Mouse (Mus musculus) liver, postnatal 0 days (tissue): ENCODE measurements around the gene Emilin1. TPM values are rescaled to one million over a fixed set of nuclear protein-coding genes. Genes with fewer than 3 reads are reported as not detected.

Experiments
- ATAC-seq: fragments of 200-750 bp; cut with Nextera tagmentation; 2 replicates; pipeline ENCODE4 v1.8.0; 2017; ENCODE audit warnings: mild to moderate bottlenecking, moderate library complexity
- DNase-seq: peaks from one replicate; pipeline ENCODE4 v3.0.0-alpha.2; 2016
- H3K27ac ChIP-seq: fragments of 300-500 bp; sonication (generic); 2 replicates; pipeline ENCODE4 v1.5.1; 2014; ENCODE audit warnings: antibody characterized with exemption, moderate library complexity, mild to moderate bottlenecking, low read depth
- H3K27me3 ChIP-seq: fragments of 300-500 bp; sonication (generic); 2 replicates; pipeline ENCODE4 v1.6.1; 2014; ENCODE audit warnings: low read length, control low read depth, mixed read lengths; ENCODE audit not compliant: insufficient read depth
- H3K36me3 ChIP-seq: fragments of 300-500 bp; sonication (generic); replicated peaks from 2 replicates; pipeline ENCODE4 v1.6.1; 2014; ENCODE audit warnings: mild to moderate bottlenecking, control low read depth, low read length, moderate library complexity, mixed read lengths; ENCODE audit not compliant: insufficient read depth
- H3K4me1 ChIP-seq: fragments of 300-500 bp; sonication (generic); 2 replicates; pipeline ENCODE4 v1.6.1; 2014; ENCODE audit warnings: antibody characterized with exemption, mild to moderate bottlenecking, control low read depth; ENCODE audit not compliant: insufficient read depth
- H3K4me2 ChIP-seq: fragments of 300-500 bp; sonication (generic); 2 replicates; pipeline ENCODE4 v1.6.1; 2014; ENCODE audit warnings: low read depth, mild to moderate bottlenecking, low read length, moderate library complexity, mixed read lengths
- H3K4me3 ChIP-seq: fragments of 300-500 bp; sonication (generic); 2 replicates; pipeline ENCODE4 v1.5.1; 2014; ENCODE audit warnings: low read depth, low read length
- H3K9ac ChIP-seq: fragments of 300-500 bp; sonication (generic); replicated peaks from 2 replicates; pipeline ENCODE4 v1.6.1; 2014; ENCODE audit warnings: mild to moderate bottlenecking, moderate library complexity
- H3K9me3 ChIP-seq: fragments of 300-500 bp; sonication (generic); 2 replicates; pipeline ENCODE4 v1.6.1; 2016; ENCODE audit warnings: mild to moderate bottlenecking, control low read depth, low read length, mixed read lengths
- CTCF ChIP-seq: sonication (generic); IDR thresholded peaks from 2 replicates; pipeline ENCODE4 v1.5.1; 2016; ENCODE audit warnings: antibody characterized with exemption, low read depth
- EP300 ChIP-seq: IDR thresholded peaks from 2 replicates; pipeline ENCODE4 v1.6.1; 2016; ENCODE audit warnings: antibody characterized with exemption, low read depth, mild to moderate bottlenecking
- whole genome bisulfite sequencing: fragments of 180-500 bp; shearing (Covaris S2); extraction: QIAGEN DNeasy Blood & Tissue Kit; methylation state at CpG from one replicate; pipeline ENCODE4 v1.1.7; 2014; ENCODE audit not compliant: insufficient replicate concordance; 5-methylcytosine and 5-hydroxymethylcytosine counted together
- polyA plus RNA-seq: library from polyadenylated mRNA; unstranded; fragments of >200 nt; fragmentation: Nextera tagmentation; extraction: Ambion mirVana; gene quantifications from 2 replicates; pipeline ENCODE4 v1.2.1, GENCODE M21; 2015

Gene Emilin1
- polyA plus RNA-seq, 1 experiment from 2014 or later, result 30.9 TPM

DNA sequence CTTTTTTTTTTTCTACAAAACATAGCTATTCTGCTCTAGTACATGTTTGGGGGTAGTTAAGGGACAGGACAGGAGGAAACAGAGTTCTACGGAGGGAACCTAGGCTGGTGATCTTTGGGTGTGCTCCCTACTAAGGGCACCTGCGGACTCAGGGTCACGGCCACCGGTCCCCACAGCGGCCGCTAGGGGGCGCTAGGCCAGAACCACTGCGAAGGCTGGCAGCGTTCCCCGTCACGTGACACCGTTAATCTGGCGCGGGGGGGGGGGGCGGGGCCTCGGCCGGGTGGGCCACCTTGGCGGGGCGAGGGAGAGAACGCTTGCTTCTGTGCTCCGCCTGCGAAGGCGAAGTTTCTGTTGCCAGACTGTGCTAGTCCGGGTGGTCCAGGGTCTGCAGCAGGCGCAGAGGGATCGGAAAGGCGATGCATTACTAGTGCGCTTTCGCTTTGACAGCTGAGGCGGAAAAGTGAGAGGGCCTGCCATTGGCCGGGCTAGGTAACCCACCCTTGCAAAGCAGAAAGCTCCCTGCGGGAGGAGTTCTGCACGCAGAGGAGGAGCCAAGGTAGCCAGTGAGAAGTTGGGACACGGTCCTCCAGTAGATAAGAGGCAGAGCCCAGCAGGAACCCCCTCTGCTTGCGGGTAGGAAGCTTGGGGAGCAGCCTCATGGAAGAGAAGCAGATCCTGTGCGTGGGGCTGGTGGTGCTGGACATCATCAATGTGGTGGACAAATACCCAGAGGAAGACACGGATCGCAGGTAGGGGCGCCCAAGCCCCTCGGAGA, 8.2 kb downstream of the Emilin1 start, which contains the start of gene Khk:
Gene Khk (plus strand): TSS at position 176 of the 778 bp plus-strand sequence.
- Histone ChIP-seq H3K9me3 (no peaks in the 10 kb centered on the region), H3K36me3 (peaks cover 12% of the 10 kb centered on the region), H3K4me3 (peak within 1 kb of the TSS; percentile 69), H3K4me2 (peak within 1 kb of the TSS; percentile 92), H3K9ac (peak within 1 kb of the TSS; percentile 74), H3K4me1 (peaks cover 41% of the 10 kb centered on the region), H3K27me3 (no peaks in the 10 kb centered on the region), H3K27ac (peak within 1 kb of the TSS; percentile 88)
- ATAC-seq, result peak; percentile 92
- TF ChIP-seq EP300 (peak; percentile 47), CTCF (peak; percentile 94)
- WGBS, result under 1% methylated on average over 39 of the region's 40 CpGs
- DNase-seq, result peak; percentile 96

DNA sequence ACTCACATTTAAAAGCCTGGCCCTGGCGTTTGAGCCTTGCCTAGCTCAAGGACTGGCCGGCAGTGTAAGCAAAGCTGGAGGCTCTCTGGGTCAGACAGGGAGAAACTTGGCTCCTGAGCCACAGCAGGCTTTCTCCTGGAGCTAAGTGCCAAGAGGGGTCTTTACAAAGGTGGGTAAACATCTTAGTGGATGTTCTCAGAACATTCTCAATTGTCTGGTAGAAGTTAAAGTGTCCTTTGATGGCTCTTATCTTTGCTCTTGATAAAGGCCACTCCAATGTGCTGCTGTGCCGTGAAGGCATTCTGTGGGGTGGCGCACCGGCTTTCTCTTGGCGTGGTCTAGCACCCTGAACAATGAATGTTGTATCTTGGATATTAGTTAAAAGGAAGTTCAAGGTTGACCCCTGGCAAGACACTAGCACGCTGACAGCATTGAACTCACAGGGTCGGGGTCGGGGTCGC, 9.4 kb downstream of the Emilin1 start:
- TF ChIP-seq CTCF (no peak), EP300 (no peak)
- Histone ChIP-seq H3K4me1 (peaks cover 34% of the 10 kb centered on the region), H3K27ac (peak overlapping the region; percentile 88; the same call in 1 of the 2 replicates), H3K4me2 (peak overlapping the region; percentile 92), H3K36me3 (peaks cover 11% of the 10 kb centered on the region), H3K4me3 (peak overlapping the region; percentile 69), H3K27me3 (no peaks in the 10 kb centered on the region), H3K9me3 (no peaks in the 10 kb centered on the region), H3K9ac (peak overlapping the region; percentile 74)
- ATAC-seq, result no peak
- WGBS, result 42% methylated on average over 10 of the region's 10 CpGs
- no peak for DNase-seq

DNA sequence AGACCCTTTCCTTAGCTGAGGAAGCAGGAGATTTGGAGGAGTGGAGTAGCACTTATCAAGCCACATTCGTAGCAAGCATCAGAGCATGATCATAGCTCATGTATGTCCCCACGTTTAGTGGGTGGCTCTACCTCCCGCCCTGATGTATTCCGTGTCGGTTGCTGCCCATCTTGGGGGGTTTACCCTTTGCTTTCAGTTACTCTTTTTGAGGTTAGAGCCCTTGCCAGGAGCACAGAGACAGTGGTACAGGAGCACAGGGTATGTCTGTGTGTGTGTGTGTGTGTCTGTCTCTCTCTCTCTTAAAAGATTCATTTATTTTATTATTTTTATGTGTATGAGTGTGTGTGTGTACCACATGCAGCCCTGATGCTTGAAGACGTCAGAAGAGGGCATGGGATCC, 9.9 kb downstream of the Emilin1 start:
- no peak for TF ChIP-seq CTCF
- no peak for TF ChIP-seq EP300
- ATAC-seq (no peak), DNase-seq (no peak)
- Histone ChIP-seq H3K4me2 (peak overlapping the region; percentile 92), H3K4me3 (peak overlapping the region; percentile 69), H3K9ac (peak overlapping the region; percentile 74), H3K4me1 (peaks cover 34% of the 10 kb centered on the region), H3K36me3 (peaks cover 8% of the 10 kb centered on the region), H3K27ac (no peak overlapping the region), H3K27me3 (no peaks in the 10 kb centered on the region), H3K9me3 (no peaks in the 10 kb centered on the region)
- 63% methylated on average over 6 of the region's 6 CpGs for WGBS

DNA sequence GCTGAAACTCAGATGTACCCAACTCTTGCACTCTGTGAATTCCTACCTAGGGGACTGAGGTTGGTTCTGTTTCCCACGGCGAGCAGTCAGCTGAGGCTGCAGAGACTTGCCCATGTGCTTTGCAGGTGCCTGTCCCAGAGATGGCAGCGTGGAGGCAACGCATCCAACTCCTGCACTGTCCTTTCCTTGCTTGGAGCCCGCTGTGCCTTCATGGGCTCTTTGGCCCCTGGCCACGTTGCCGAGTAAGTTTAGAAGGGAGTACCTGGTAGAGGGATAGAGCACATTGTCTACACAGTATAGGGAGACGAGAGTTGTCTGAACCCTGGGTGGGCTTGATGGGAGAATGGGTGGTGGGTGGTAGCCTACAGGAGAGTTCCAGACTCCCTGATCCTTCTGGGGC, 11.4 kb downstream of the Emilin1 start:
- Histone ChIP-seq H3K9me3 (no peaks in the 10 kb centered on the region), H3K27ac (no peak overlapping the region), H3K4me1 (peaks cover 34% of the 10 kb centered on the region), H3K4me3 (no peak overlapping the region), H3K27me3 (no peaks in the 10 kb centered on the region), H3K4me2 (no peak overlapping the region), H3K9ac (no peak overlapping the region), H3K36me3 (peaks cover 8% of the 10 kb centered on the region)
- DNase-seq (no peak), ATAC-seq (no peak)
- TF ChIP-seq EP300, result no peak
- no peak for TF ChIP-seq CTCF
- 82% methylated on average over 8 of the region's 8 CpGs for WGBS

DNA sequence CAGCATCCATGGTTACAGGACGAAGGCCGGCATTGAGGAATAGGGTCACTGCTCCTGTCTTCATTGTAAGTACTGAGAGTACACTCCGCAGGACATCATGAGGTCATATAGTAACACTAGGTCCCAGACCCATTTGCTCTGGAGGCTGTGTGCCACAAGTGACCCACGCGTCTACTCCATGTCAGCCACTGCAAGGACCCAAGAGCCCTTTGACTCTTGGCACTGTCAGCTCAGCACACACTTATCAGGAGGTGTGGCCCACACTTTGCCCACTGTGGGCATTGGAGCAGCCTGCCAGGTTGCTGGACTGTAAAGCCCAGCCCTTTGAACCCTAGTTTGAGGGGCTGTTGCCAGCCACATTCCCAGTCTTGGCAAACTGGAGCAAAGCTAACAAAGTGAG, 12.0 kb downstream of the Emilin1 start:
- Histone ChIP-seq H3K4me2 (no peak overlapping the region), H3K4me1 (peaks cover 29% of the 10 kb centered on the region), H3K4me3 (no peak overlapping the region), H3K36me3 (peaks cover 4% of the 10 kb centered on the region), H3K27me3 (no peaks in the 10 kb centered on the region), H3K27ac (no peak overlapping the region), H3K9me3 (no peaks in the 10 kb centered on the region), H3K9ac (no peak overlapping the region)
- TF ChIP-seq CTCF (no peak), EP300 (no peak)
- 94% methylated on average over 5 of the region's 5 CpGs for WGBS
- ATAC-seq (no peak), DNase-seq (no peak)

- H3K4me3 ChIP-seq, result no peak overlapping the region
- H3K9me3 ChIP-seq, result no peaks in the 10 kb centered on the region
- WGBS, result 71% methylated on average over 2 of the region's 2 CpGs
- H3K36me3 ChIP-seq, result peaks cover 6% of the 10 kb centered on the region; the same call in 1 of the 2 replicates
- H3K27me3 ChIP-seq, result no peaks in the 10 kb centered on the region
- H3K27ac ChIP-seq, result no peak overlapping the region
- H3K9ac ChIP-seq, result no peak overlapping the region
- DNase-seq (no peak), ATAC-seq (no peak)
- H3K4me1 ChIP-seq, result peaks cover 21% of the 10 kb centered on the region
- no peak overlapping the region for H3K4me2 ChIP-seq
- TF ChIP-seq CTCF (no peak), EP300 (no peak)
Observed at GRCm38 (mm10) chr5:30926073-30926472, 12.9 kb downstream of the Emilin1 start.
